Mouse (Mus musculus) lung, embryonic 16.5 days (tissue): Measurements from ENCODE around the gene Cplx1. TPM values are rescaled to one million over a fixed set of nuclear protein-coding genes. Genes with fewer than 3 reads are reported as not detected.
"Not testable (repeated sequence)": the region's sequence is repeated elsewhere in the genome, so short reads cannot be mapped to it uniquely, and the experiment has no call there.

Experiments
- ATAC-seq: fragments of 200-750 bp; cut with Nextera tagmentation; 2 replicates; pipeline ENCODE4 v1.8.0; 2017; ENCODE audit warnings: low read depth, mild to moderate bottlenecking, moderate library complexity
- H3K27ac ChIP-seq: fragments of 300-500 bp; sonication (generic); 2 replicates; pipeline ENCODE4 v1.5.1; 2014; ENCODE audit warnings: mild to moderate bottlenecking, control low read depth, low read length
- H3K27me3 ChIP-seq: fragments of 300-500 bp; sonication (generic); 2 replicates; pipeline ENCODE4 v1.6.1; 2014; ENCODE audit warnings: low read depth, low read length, mixed read lengths; ENCODE audit not compliant: control insufficient read depth, insufficient read depth
- H3K36me3 ChIP-seq: fragments of 300-500 bp; sonication (generic); 2 replicates; pipeline ENCODE4 v1.6.1; 2014; ENCODE audit warnings: low read length; ENCODE audit not compliant: control insufficient read depth, insufficient read depth
- H3K4me1 ChIP-seq: fragments of 300-500 bp; sonication (generic); replicated peaks from 2 replicates; pipeline ENCODE4 v1.6.1; 2014; ENCODE audit warnings: low read length, mixed read lengths; ENCODE audit not compliant: control insufficient read depth, insufficient read depth
- H3K4me2 ChIP-seq: fragments of 300-500 bp; sonication (generic); 2 replicates; pipeline ENCODE4 v1.6.1; 2014; ENCODE audit warnings: low read depth, low read length, control low read depth
- H3K4me3 ChIP-seq: fragments of 300-500 bp; sonication (generic); 2 replicates; pipeline ENCODE4 v1.5.1; 2014; ENCODE audit warnings: mild to moderate bottlenecking, low read length, control low read depth
- H3K9ac ChIP-seq: fragments of 300-500 bp; sonication (generic); 2 replicates; pipeline ENCODE4 v1.6.1; 2014; ENCODE audit warnings: low read length, control low read depth
- H3K9me3 ChIP-seq: fragments of 300-500 bp; sonication (generic); 2 replicates; pipeline ENCODE4 v1.6.1; 2016; ENCODE audit warnings: low read length; ENCODE audit not compliant: control insufficient read depth
- WGBS: fragments of 180-500 bp; shearing (Covaris S2); extraction: QIAGEN DNeasy Blood & Tissue Kit; methylation state at CpG from one replicate; pipeline ENCODE4 v1.1.7; 2014; 5-methylcytosine and 5-hydroxymethylcytosine counted together
- polyA plus RNA-seq: library from polyadenylated mRNA; unstranded; fragments of >200 nt; fragmentation: Nextera tagmentation; extraction: Ambion mirVana; gene quantifications from 2 replicates; pipeline ENCODE4 v1.2.1, GENCODE M21; 2015

Gene Cplx1
- polyA plus RNA-seq, 1 experiment from 2014 or later = 0.95 TPM

GRCm38 (mm10) chr5:108521016-108521415 is 28.8 kb downstream of the Cplx1 start:
- Histone ChIP-seq H3K27me3 (no peaks in the 10 kb centered on the region), H3K4me1 (no peaks in the 10 kb centered on the region), H3K4me2 (no peak overlapping the region), H3K9ac (no peak overlapping the region), H3K4me3 (no peak overlapping the region), H3K27ac (no peak overlapping the region), H3K9me3 (no peaks in the 10 kb centered on the region), H3K36me3 (no peaks in the 10 kb centered on the region)
- no peak for ATAC-seq
- 46% methylated on average over 2 of the region's 2 CpGs for WGBS

- no peaks in the 10 kb centered on the region for H3K9me3 ChIP-seq
- no peak overlapping the region for H3K4me3 ChIP-seq
- no peak overlapping the region for H3K4me2 ChIP-seq
- WGBS = 65% methylated on average over 7 of the region's 7 CpGs
- no peak overlapping the region for H3K9ac ChIP-seq
- ATAC-seq = no peak
- no peaks in the 10 kb centered on the region for H3K36me3 ChIP-seq
- no peaks in the 10 kb centered on the region for H3K4me1 ChIP-seq
- no peak overlapping the region for H3K27ac ChIP-seq
- no peaks in the 10 kb centered on the region for H3K27me3 ChIP-seq
Measured at GRCm38 (mm10) chr5:108520153-108520552, 29.7 kb downstream of the Cplx1 start.

- no peak overlapping the region for H3K27ac ChIP-seq
- WGBS = 67% methylated on average over 5 of the region's 5 CpGs
Measured at GRCm38 (mm10) chr5:108518951-108519350, 30.9 kb downstream of the Cplx1 start.

GRCm38 (mm10) chr5:108518106-108518885 is 31.5 kb downstream of the Cplx1 start:
- no peaks in the 10 kb centered on the region for H3K4me1 ChIP-seq
- H3K4me2 ChIP-seq = no peak overlapping the region
- H3K27ac ChIP-seq = no peak overlapping the region
- H3K9me3 ChIP-seq = no peaks in the 10 kb centered on the region
- H3K4me3 ChIP-seq = no peak overlapping the region
- H3K27me3 ChIP-seq = no peaks in the 10 kb centered on the region
- no peak for ATAC-seq
- H3K36me3 ChIP-seq = no peaks in the 10 kb centered on the region
- H3K9ac ChIP-seq = no peak overlapping the region
- WGBS = 70% methylated on average over 9 of the region's 9 CpGs

More at GRCm38 (mm10) chr5:108518951-108519350, 30.9 kb downstream of the Cplx1 start:
- Histone ChIP-seq H3K4me3 (no peak overlapping the region), H3K4me1 (no peaks in the 10 kb centered on the region), H3K27me3 (no peaks in the 10 kb centered on the region), H3K9me3 (no peaks in the 10 kb centered on the region), H3K4me2 (no peak overlapping the region), H3K36me3 (no peaks in the 10 kb centered on the region), H3K9ac (no peak overlapping the region)
- ATAC-seq = no peak

- no peak overlapping the region for H3K27ac ChIP-seq
- H3K4me3 ChIP-seq = no peak overlapping the region
- no peaks in the 10 kb centered on the region for H3K36me3 ChIP-seq
- H3K27me3 ChIP-seq = no peaks in the 10 kb centered on the region
- 83% methylated on average over 3 of the region's 3 CpGs for WGBS
- H3K4me1 ChIP-seq = no peaks in the 10 kb centered on the region
- no peak for ATAC-seq
- no peak overlapping the region for H3K4me2 ChIP-seq
- H3K9me3 ChIP-seq = no peaks in the 10 kb centered on the region
- H3K9ac ChIP-seq = no peak overlapping the region
Measured at GRCm38 (mm10) chr5:108516655-108517054, 33.2 kb downstream of the Cplx1 start.

- Histone ChIP-seq H3K4me2 (no peak overlapping the region), H3K36me3 (no peaks in the 10 kb centered on the region), H3K9me3 (no peaks in the 10 kb centered on the region), H3K27me3 (no peaks in the 10 kb centered on the region), H3K27ac (no peak overlapping the region), H3K9ac (no peak overlapping the region), H3K4me1 (no peaks in the 10 kb centered on the region), H3K4me3 (no peak overlapping the region)
- WGBS = 64% methylated on average over 6 of the region's 6 CpGs
- ATAC-seq = no peak
Measured at GRCm38 (mm10) chr5:108515581-108516361, 34.1 kb downstream of the Cplx1 start.

- 87% methylated on average over 18 of the region's 18 CpGs for WGBS
- H3K9me3 ChIP-seq = no peaks in the 10 kb centered on the region
- no peaks in the 10 kb centered on the region for H3K4me1 ChIP-seq
- peaks cover 53% of the 10 kb centered on the region for H3K36me3 ChIP-seq
- no peak for ATAC-seq
- H3K9ac ChIP-seq = no peak overlapping the region
- no peak overlapping the region for H3K4me3 ChIP-seq
- H3K4me2 ChIP-seq = no peak overlapping the region
- no peaks in the 10 kb centered on the region for H3K27me3 ChIP-seq
- H3K27ac ChIP-seq = no peak overlapping the region
Measured at GRCm38 (mm10) chr5:108502286-108502685, 47.5 kb downstream of the Cplx1 start.

GRCm38 (mm10) chr5:108501573-108501972 is 48.3 kb downstream of the Cplx1 start:
- no peak for ATAC-seq
- Histone ChIP-seq H3K4me2 (no peak overlapping the region), H3K4me1 (no peaks in the 10 kb centered on the region), H3K27me3 (no peaks in the 10 kb centered on the region), H3K9ac (no peak overlapping the region), H3K27ac (no peak overlapping the region), H3K4me3 (no peak overlapping the region), H3K9me3 (no peaks in the 10 kb centered on the region), H3K36me3 (peaks cover 59% of the 10 kb centered on the region)
- WGBS = 68% methylated on average over 1 of the region's 1 CpGs

- not testable (repeated sequence) for H3K4me1 ChIP-seq, H3K27ac ChIP-seq, H3K9ac ChIP-seq, ATAC-seq, H3K27me3 ChIP-seq, H3K4me2 ChIP-seq, H3K9me3 ChIP-seq, H3K4me3 ChIP-seq
- peaks cover 36% of the 10 kb centered on the region for H3K36me3 ChIP-seq
- 96% methylated on average over 4 of the region's 5 CpGs for WGBS
Measured at GRCm38 (mm10) chr5:108486148-108486547, 63.7 kb downstream of the Cplx1 start.
